Mouse (Mus musculus): Measurements from ENCODE around the gene Rtl10. TPM values are rescaled to one million over a fixed set of nuclear protein-coding genes. Genes with fewer than 3 reads are reported as not detected.

Gene Rtl10
- polyA plus RNA-seq, 1 experiment = 11.5 TPM

DNA sequence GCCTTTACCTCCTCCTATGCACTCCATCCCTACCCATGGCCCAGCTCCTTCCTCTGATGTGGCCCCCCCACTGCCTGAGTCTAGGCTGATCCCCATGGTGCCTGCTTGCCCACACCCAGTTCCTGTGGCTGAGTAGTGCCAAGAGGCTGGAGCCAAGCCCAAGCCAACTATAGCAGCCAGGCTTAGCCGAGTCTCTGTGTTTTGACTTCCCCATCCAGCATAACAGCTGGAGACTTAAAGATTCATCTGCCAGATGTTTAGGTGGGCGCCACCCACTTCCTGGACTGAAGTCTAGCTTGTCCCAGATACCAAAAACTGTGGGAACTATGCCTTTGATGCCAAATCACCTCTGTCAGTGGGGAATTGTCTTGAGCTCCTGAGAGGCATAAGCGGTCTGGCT lies 34.4 kb upstream of the Rtl10 start:
- H3K27ac ChIP-seq (ENCODE audit: insufficient read depth, low read length) = no peak overlapping the region
- TF ChIP-seq CTCF (IDR thresholded peaks at IDR 0.05; ENCODE audit: low read depth, low read length) (no peak), POLR2A (IDR thresholded peaks at IDR 0.05; ENCODE audit: insufficient read depth, low read length) (no peak), EP300 (IDR thresholded peaks at IDR 0.05; ENCODE audit: insufficient read depth, low read depth, low read length) (no peak)
- peaks cover 11% of the 10 kb centered on the region for H3K4me1 ChIP-seq (ENCODE audit: control insufficient read depth, insufficient read depth, low read length)
- no peaks in the 10 kb centered on the region for H3K27me3 ChIP-seq (ENCODE audit: control insufficient read depth, insufficient read depth, low read length, poor library complexity, severe bottlenecking)
- H3K4me3 ChIP-seq (ENCODE audit: low read depth, low read length) = no peak overlapping the region
- H3K36me3 ChIP-seq (ENCODE audit: control insufficient read depth, insufficient read depth, low read length, poor library complexity, severe bottlenecking) = no peaks in the 10 kb centered on the region
- H3K9me3 ChIP-seq (replicated peaks; ENCODE audit: control insufficient read depth, insufficient read depth, low read length, poor library complexity, severe bottlenecking) = no peaks in the 10 kb centered on the region
- no peak overlapping the region for H3K9ac ChIP-seq (ENCODE audit: low read depth, poor library complexity, severe bottlenecking)

- Histone ChIP-seq H3K36me3 (ENCODE audit: control insufficient read depth, insufficient read depth, low read length, poor library complexity, severe bottlenecking) (no peaks in the 10 kb centered on the region), H3K9ac (ENCODE audit: low read depth, poor library complexity, severe bottlenecking) (no peak overlapping the region), H3K4me1 (ENCODE audit: control insufficient read depth, insufficient read depth, low read length) (peaks cover 2% of the 10 kb centered on the region), H3K4me3 (ENCODE audit: low read depth, low read length) (no peak overlapping the region), H3K27me3 (ENCODE audit: control insufficient read depth, insufficient read depth, low read length, poor library complexity, severe bottlenecking) (no peaks in the 10 kb centered on the region), H3K9me3 (replicated peaks; ENCODE audit: control insufficient read depth, insufficient read depth, low read length, poor library complexity, severe bottlenecking) (no peaks in the 10 kb centered on the region), H3K27ac (ENCODE audit: insufficient read depth, low read length) (no peak overlapping the region)
- no peak for TF ChIP-seq POLR2A (IDR thresholded peaks at IDR 0.05; ENCODE audit: insufficient read depth, low read length)
- peak; percentile 64 for TF ChIP-seq CTCF (IDR thresholded peaks at IDR 0.05; ENCODE audit: low read depth, low read length)
Measured at GRCm38 (mm10) chr16:18470829-18471228, 27.9 kb upstream of the Rtl10 start.

GRCm38 (mm10) chr16:18471381-18471955 lies 27.2 kb upstream of the Rtl10 start:
- TF ChIP-seq POLR2A (IDR thresholded peaks at IDR 0.05; ENCODE audit: insufficient read depth, low read length) = no peak
- no peak for TF ChIP-seq EP300 (IDR thresholded peaks at IDR 0.05; ENCODE audit: insufficient read depth, low read depth, low read length)
- no peak for TF ChIP-seq CTCF (IDR thresholded peaks at IDR 0.05; ENCODE audit: low read depth, low read length)
- H3K9ac ChIP-seq (ENCODE audit: low read depth, poor library complexity, severe bottlenecking) = no peak overlapping the region
- peaks cover 2% of the 10 kb centered on the region for H3K4me1 ChIP-seq (ENCODE audit: control insufficient read depth, insufficient read depth, low read length)
- H3K27ac ChIP-seq (ENCODE audit: insufficient read depth, low read length) = no peak overlapping the region
- H3K36me3 ChIP-seq (ENCODE audit: control insufficient read depth, insufficient read depth, low read length, poor library complexity, severe bottlenecking) = no peaks in the 10 kb centered on the region
- H3K27me3 ChIP-seq (ENCODE audit: control insufficient read depth, insufficient read depth, low read length, poor library complexity, severe bottlenecking) = no peaks in the 10 kb centered on the region
- no peaks in the 10 kb centered on the region for H3K9me3 ChIP-seq (replicated peaks; ENCODE audit: control insufficient read depth, insufficient read depth, low read length, poor library complexity, severe bottlenecking)
- no peak overlapping the region for H3K4me3 ChIP-seq (ENCODE audit: low read depth, low read length)

- no peaks in the 10 kb centered on the region for H3K36me3 ChIP-seq (ENCODE audit: control insufficient read depth, insufficient read depth, low read length, poor library complexity, severe bottlenecking)
Measured at GRCm38 (mm10) chr16:18471976-18472375, 26.7 kb upstream of the Rtl10 start.

GRCm38 (mm10) chr16:18472416-18472815 lies 26.3 kb upstream of the Rtl10 start:
- no peaks in the 10 kb centered on the region for H3K36me3 ChIP-seq (ENCODE audit: control insufficient read depth, insufficient read depth, low read length, poor library complexity, severe bottlenecking)
- H3K4me3 ChIP-seq (ENCODE audit: low read depth, low read length) = no peak overlapping the region
- no peak overlapping the region for H3K9ac ChIP-seq (ENCODE audit: low read depth, poor library complexity, severe bottlenecking)
- peaks cover 2% of the 10 kb centered on the region for H3K4me1 ChIP-seq (ENCODE audit: control insufficient read depth, insufficient read depth, low read length)
- no peaks in the 10 kb centered on the region for H3K27me3 ChIP-seq (ENCODE audit: control insufficient read depth, insufficient read depth, low read length, poor library complexity, severe bottlenecking)
- TF ChIP-seq POLR2A (IDR thresholded peaks at IDR 0.05; ENCODE audit: insufficient read depth, low read length) (no peak), CTCF (IDR thresholded peaks at IDR 0.05; ENCODE audit: low read depth, low read length) (no peak), EP300 (IDR thresholded peaks at IDR 0.05; ENCODE audit: insufficient read depth, low read depth, low read length) (no peak)
- no peak overlapping the region for H3K27ac ChIP-seq (ENCODE audit: insufficient read depth, low read length)
- no peaks in the 10 kb centered on the region for H3K9me3 ChIP-seq (replicated peaks; ENCODE audit: control insufficient read depth, insufficient read depth, low read length, poor library complexity, severe bottlenecking)

More at GRCm38 (mm10) chr16:18471976-18472375, 26.7 kb upstream of the Rtl10 start:
- H3K9ac ChIP-seq (ENCODE audit: low read depth, poor library complexity, severe bottlenecking) = no peak overlapping the region
- H3K4me3 ChIP-seq (ENCODE audit: low read depth, low read length) = no peak overlapping the region
- H3K4me1 ChIP-seq (ENCODE audit: control insufficient read depth, insufficient read depth, low read length) = peaks cover 2% of the 10 kb centered on the region
- H3K27me3 ChIP-seq (ENCODE audit: control insufficient read depth, insufficient read depth, low read length, poor library complexity, severe bottlenecking) = no peaks in the 10 kb centered on the region
- no peaks in the 10 kb centered on the region for H3K9me3 ChIP-seq (replicated peaks; ENCODE audit: control insufficient read depth, insufficient read depth, low read length, poor library complexity, severe bottlenecking)
- H3K27ac ChIP-seq (ENCODE audit: insufficient read depth, low read length) = no peak overlapping the region
- no peak for TF ChIP-seq EP300 (IDR thresholded peaks at IDR 0.05; ENCODE audit: insufficient read depth, low read depth, low read length)
- TF ChIP-seq CTCF (IDR thresholded peaks at IDR 0.05; ENCODE audit: low read depth, low read length) = no peak
- TF ChIP-seq POLR2A (IDR thresholded peaks at IDR 0.05; ENCODE audit: insufficient read depth, low read length) = no peak

DNA sequence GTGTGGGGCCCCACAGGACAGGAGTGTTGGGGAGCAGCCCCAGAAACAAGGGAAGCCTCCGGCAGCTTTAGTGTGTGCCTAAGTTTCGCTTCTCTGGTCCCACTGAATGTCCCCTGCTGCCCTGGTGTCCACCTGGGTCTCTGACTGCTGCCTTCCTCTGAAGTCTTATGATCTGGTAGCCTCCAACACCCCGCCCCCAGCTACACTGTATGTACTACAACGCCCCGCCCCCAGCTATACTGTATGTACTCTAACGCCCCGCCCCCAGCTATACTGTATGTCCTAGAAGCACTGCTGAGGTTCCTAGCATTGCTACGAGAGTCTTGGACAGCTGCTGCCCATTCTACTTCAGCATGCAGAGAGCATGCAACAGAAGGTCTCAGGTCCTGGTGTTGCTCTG lies 25.7 kb upstream of the Rtl10 start:
- Histone ChIP-seq H3K36me3 (ENCODE audit: control insufficient read depth, insufficient read depth, low read length, poor library complexity, severe bottlenecking) (no peaks in the 10 kb centered on the region), H3K4me3 (ENCODE audit: low read depth, low read length) (no peak overlapping the region), H3K4me1 (ENCODE audit: control insufficient read depth, insufficient read depth, low read length) (peaks cover 2% of the 10 kb centered on the region), H3K9me3 (replicated peaks; ENCODE audit: control insufficient read depth, insufficient read depth, low read length, poor library complexity, severe bottlenecking) (no peaks in the 10 kb centered on the region), H3K9ac (ENCODE audit: low read depth, poor library complexity, severe bottlenecking) (no peak overlapping the region), H3K27me3 (ENCODE audit: control insufficient read depth, insufficient read depth, low read length, poor library complexity, severe bottlenecking) (no peaks in the 10 kb centered on the region), H3K27ac (ENCODE audit: insufficient read depth, low read length) (no peak overlapping the region)
- TF ChIP-seq POLR2A (IDR thresholded peaks at IDR 0.05; ENCODE audit: insufficient read depth, low read length) (no peak), EP300 (IDR thresholded peaks at IDR 0.05; ENCODE audit: insufficient read depth, low read depth, low read length) (no peak), CTCF (IDR thresholded peaks at IDR 0.05; ENCODE audit: low read depth, low read length) (no peak)
